Mouse (Mus musculus): ENCODE measurements at regions not wholly inside any gene's neighbourhood (a gene's known extent, or its start where the extent isn't known, plus 50 kb on each side); places are given as distances from the start of the nearest gene placed in this dataset.

DNA sequence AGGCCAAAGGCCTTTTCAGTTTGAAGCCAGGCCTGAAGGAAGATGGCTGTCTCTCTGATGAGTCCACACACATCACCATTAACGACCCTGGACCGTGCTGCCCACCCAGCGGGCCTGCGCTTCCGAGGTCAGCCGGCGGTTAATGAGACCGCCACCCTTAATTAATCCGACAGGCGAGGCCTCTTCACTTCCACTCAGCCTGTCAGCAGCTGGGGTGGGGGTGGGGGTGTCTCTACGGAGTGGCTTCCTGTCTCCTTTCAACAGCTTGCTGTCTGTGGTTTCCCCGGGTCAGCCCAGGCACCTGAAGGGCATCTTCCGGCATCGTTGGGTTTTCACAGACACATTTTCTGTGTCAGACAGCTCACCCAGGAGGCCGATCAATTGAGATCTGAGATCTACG, 113.0 kb upstream of the 1700021F07Rik start:
- peak; percentile 22; the same call in 1 of the 2 replicates for ATAC-seq (replicated peaks; ENCODE audit: low FRiP score, low TSS enrichment, poor library complexity, severe bottlenecking)

DNA sequence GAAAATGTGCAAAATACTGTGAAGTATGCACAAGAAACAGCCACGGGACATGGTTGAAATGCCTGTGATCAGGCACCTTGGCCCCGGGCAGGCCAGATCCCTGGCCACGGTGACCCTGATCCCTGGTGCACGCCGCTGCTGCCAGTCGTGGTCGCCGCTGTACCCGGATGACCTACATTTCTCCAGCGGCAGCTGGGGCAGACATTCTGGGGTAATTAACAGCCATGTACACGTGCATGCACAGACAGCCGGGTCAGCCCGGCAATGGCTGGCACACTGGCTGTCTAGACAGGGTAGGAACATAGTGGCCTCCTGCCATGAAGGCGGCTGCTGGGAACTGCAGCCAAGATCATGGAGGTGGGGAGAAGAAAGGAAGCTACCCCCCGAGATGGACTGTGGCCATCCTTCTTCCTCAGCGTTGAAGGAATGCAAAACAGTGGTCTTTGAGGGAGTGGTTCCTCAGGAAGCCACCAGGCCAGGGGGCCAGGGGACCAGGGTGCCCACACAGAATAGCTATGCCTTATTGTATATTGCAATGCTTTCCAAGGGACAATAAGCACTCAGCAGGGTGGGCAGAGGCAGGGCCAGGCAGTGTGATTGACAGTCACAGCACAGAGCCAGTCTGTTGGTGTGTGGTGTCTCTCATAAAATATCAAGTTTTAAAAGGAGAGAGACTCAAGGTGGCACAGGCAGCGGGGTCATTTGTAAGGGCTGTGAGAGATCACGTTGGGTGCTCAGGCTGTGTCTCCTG, 108.3 kb upstream of the 1700021F07Rik start:
- no peak for ATAC-seq (replicated peaks; ENCODE audit: low FRiP score, low TSS enrichment, poor library complexity, severe bottlenecking)

DNA sequence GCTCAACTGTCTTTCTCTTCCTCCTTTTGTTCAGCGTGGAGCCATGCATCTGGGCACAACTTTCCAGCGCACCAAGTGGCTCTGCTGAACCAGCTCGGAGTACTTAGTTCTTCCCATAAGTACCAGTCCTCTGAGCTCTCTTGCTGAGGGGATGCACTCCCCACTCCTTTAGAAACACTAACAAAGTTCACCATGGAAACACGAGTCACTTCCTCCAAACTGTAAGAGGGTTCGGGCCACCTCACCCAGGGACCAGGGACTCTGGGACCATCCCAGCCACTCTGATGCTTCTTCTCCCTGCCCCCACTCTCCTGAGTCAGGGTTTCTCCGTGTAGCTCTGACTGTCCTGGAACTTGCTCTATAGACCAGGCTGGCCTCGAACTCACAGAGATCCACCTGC, 107.0 kb upstream of the 1700021F07Rik start:
- ATAC-seq (replicated peaks; ENCODE audit: low FRiP score, low TSS enrichment, poor library complexity, severe bottlenecking), result no peak

DNA sequence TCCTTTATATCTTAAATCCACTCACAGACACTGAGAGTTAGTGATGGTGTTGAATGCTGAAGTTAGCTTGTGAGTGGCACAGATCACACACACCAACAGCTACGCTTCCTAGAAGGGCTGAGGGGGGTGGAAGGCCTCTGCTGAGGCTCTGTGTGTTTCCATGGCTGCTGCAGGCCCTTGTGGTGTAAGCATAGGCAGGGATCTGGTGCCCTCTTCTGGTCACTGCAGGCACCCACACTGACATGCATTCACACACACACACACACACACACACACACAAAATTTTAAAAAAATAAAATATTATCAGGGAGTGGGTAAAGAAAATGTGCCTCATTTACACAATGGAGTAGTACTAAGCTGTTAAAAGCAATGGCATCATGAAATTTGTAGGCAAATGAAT, 105.5 kb upstream of the 1700021F07Rik start:
- peak; percentile 63; the same call in 1 of the 2 replicates for ATAC-seq (replicated peaks; ENCODE audit: low FRiP score, low TSS enrichment, poor library complexity, severe bottlenecking)

DNA sequence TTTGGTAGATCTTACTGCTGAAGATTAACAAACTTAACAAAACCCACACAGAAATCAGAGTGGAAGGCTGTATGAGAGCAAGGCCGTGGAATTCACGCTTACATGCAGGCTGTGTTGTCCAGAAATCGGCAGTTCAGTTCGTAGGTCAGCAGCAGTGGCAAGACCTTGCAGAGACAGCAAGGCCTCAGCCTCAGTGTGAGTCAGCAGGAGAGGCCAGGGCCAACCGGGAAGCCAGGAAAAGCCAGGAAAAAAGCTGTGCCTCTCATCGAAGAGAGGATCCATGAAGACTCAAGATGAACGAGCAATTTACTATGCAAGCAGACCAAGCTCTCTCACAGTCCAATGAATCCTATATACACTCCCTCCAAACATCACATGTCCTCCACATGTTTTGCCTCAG, 103.4 kb upstream of the 1700021F07Rik start:
- no peak for ATAC-seq (replicated peaks; ENCODE audit: low FRiP score, low TSS enrichment, poor library complexity, severe bottlenecking)

DNA sequence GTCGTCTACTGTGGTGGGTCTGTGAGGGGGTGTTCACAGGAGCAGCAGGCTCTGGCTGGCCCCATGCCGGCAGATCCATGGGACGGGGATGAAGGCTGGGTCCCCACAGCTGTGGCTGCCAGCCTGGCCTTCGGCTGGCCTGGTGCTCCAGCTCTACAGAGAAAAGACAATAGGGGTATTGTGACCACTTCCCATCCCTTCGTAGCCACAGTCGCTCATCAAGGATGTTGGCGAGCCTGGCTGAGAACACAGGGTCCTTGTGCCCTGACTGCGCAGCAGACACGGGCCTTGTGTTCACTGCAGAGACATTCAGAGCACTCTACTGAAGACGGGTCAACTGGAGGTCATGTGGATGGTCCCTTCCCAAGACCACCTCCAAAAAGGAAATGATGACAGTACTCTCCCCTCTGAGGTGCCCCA, 102.4 kb upstream of the 1700021F07Rik start:
- ATAC-seq (replicated peaks; ENCODE audit: low FRiP score, low TSS enrichment, poor library complexity, severe bottlenecking), result no peak

DNA sequence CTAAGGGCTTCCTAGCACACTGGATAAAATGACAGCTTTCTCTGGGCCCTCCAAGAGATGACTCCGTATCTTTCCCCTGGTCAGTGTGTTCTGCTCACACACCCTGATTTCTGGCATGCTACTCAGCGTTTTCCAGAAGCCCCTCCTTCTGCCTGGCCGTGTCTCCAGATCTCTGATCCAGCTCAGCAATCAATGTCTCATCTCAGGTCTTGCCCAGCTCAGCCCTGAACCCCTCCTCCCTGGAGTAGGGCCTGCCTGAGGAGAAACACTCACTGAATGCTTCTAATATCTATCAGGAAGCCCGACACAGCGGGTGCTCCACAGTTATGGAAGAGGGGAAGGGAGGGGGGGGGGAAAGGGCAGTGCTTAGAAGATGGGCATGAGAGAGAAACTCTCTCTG, 101.9 kb upstream of the 1700021F07Rik start:
- ATAC-seq (replicated peaks; ENCODE audit: low FRiP score, low TSS enrichment, poor library complexity, severe bottlenecking), result no peak

DNA sequence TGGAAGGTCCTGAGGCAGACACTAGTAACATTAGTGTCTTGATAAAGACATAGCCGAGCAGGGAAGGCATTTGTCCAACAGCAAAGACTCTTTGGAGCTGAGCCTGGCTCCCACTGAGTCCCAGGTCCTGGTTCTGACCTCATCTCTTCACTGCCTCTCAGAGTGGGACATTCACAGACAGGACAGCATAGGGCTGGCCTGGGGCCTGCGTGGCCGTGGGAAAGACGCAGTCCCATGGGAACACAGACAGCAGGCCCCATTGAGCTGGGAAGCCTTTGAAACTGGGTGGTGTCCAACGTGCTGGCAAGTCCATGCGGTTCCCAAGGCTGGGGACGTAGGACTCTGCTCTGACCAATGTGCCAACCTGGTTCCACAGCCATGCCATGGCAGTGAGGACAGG, 97.5 kb upstream of the 1700021F07Rik start:
- ATAC-seq (replicated peaks; ENCODE audit: low FRiP score, low TSS enrichment, poor library complexity, severe bottlenecking), result no peak

DNA sequence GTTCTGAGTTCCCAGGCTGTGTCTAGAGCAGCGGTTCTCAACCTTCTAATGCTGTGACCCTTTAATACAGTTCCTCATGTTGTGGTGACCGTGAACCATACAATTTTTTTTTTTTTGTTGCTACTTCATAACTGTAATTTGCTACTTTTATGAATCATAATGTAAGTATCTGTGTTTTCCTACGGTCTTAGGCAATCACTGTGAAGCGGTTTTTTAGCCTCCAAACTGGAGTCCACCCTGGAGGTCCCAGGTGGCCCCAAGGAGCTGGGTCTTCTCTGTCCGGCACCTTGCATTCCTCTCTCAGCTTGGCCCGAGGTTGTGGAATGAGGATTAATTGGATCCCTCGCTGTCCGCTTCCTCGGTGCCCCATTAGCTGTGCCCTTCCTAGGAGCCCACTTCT, 96.6 kb upstream of the 1700021F07Rik start:
- ATAC-seq (replicated peaks; ENCODE audit: low FRiP score, low TSS enrichment, poor library complexity, severe bottlenecking), result no peak

DNA sequence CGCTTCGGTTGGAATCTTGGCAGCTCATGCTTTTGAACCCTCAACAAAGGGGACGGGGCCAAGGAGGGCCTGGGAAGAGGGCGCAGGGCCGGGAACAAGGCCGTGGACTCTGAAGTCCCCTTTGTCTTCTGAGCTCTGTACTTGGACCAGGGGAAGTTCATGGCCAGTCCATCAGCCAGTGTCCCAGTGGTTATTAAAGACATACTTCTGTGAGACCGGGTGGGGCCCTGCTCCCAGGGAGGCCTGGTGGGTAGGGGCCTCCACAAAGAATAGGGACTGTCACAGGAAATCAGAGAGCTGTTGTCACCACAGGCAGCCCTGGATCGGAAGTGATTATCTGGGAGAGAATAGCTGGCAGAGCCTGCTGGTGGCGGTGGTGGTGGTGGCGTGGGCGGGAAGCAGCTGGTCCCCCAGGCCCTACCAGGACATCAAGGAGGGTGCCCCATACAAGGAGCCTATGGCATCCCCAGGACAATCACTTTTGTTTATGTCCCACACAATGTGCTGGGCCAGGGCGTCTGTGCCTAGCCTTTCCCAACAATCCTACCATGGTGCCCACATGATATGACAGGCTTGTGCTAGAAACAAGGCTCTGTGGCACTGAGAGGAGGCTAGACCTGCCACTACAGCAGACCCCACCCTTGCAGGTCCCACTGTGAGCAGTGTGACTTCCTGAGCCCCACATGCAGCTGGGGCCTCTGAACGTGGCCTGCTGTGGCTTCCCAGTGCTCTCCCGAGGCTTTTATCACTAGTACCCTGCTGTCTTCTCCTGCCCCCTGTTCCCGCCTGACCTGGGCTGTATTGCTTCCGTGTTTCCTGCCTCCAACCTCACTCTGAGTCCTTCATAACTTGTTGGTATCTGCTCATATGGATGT, 96.0 kb upstream of the 1700021F07Rik start:
- ATAC-seq (replicated peaks; ENCODE audit: low FRiP score, low TSS enrichment, poor library complexity, severe bottlenecking), result peak; percentile 46; the same call in 1 of the 2 replicates

DNA sequence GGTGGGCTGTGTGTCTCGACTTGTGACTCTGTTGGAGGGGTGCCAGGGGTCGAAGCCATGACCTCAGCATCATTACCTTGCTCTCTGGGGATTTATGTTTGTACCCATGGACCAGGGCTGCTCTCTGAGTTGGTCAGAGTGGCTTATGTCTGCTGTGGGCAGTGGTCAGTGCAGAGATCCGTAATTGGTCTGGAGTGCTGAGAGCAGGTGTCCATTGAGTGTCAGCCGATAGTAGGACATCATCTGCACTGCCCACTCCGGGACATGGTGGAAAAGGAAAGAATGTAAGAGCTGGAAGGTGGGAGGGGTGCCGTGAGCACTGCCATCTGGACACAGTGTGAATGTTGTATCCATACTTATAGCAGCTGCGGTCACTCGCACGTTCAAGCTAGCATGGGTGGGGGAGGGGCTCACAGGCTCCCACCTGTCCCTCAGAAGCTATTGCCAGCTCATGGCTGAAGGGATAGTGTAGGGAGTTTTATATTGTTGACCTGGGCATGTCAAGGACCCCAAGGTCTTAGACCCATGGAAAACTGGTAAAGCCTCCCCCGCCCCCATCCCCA, 94.4 kb upstream of the 1700021F07Rik start:
- ATAC-seq (replicated peaks; ENCODE audit: low FRiP score, low TSS enrichment, poor library complexity, severe bottlenecking), result no peak

DNA sequence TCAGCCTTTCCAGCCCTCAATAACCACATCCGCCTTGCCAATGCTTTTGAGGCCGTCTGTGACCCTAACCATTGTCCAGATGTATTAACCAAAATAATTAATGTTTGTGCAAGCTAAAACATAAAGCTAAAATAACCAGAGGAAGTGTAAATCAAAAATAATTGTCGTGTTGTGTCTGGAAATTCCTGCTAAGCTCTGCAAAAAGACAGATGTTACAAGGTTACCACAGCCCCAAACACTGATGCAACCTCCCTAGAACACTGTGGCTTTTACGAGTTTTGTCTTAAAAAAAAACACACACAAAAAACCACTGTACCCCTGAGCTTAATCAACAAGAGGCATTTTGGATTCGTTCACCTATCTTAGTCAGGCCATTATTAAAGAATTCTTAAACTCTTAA, 90.5 kb upstream of the 1700021F07Rik start:
- no peak for ATAC-seq (replicated peaks; ENCODE audit: low FRiP score, low TSS enrichment, poor library complexity, severe bottlenecking)

DNA sequence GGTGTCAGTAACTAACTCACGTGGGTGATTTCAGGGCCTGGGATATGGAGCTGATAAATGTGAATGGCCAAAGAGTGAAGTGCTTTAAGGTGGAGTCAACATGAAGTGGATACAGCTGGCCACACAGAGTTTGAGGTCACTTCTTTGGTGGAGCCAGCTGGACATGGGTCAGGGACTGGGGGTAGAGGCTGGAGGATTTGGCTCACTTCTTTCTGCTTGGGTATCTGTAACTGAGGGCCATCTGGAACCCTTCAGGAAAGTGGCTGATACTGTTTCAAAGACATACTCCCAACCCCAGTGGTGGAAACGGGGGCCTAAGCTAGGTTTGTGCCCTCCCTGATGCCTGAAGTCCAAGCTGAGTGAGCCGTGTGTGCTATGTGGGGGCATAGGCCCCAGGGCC, 90.1 kb upstream of the 1700021F07Rik start:
- no peak for ATAC-seq (replicated peaks; ENCODE audit: low FRiP score, low TSS enrichment, poor library complexity, severe bottlenecking)

DNA sequence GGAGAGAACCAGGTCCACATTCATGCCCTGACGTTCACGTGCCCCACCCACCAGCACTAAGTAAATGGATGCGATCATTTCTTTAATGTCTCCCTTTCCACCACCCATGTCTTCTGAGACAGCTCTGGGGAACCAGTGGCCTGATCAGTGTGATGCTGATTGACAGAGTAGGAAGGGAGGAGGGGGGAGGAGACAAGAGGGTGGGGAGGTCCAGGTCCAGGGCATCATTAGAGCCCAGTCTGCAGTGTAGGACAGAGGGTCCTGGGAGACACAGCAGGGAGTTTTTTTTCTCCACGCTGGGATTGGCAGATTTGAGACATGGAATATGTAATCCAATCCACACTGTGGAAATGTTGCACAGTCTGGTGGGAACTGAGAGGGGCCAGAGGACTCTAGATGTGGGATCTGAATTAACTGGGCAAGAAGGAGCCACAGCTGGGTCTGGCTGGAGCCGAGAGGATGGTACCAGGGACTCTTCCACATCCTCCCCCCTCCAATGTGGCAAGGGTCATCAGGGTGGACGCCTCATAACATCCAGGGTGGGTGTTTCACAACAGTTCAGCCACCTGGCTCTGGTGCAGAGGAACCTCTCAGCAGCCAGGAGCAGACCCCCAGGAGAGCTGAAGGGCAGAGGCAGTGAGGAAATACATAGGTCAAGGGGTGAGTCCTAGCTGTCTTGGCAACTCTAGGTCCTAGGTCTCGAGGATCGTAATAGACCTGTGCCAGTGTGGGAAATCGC, 89.3 kb upstream of the 1700021F07Rik start:
- ATAC-seq (replicated peaks; ENCODE audit: low FRiP score, low TSS enrichment, poor library complexity, severe bottlenecking), result no peak

DNA sequence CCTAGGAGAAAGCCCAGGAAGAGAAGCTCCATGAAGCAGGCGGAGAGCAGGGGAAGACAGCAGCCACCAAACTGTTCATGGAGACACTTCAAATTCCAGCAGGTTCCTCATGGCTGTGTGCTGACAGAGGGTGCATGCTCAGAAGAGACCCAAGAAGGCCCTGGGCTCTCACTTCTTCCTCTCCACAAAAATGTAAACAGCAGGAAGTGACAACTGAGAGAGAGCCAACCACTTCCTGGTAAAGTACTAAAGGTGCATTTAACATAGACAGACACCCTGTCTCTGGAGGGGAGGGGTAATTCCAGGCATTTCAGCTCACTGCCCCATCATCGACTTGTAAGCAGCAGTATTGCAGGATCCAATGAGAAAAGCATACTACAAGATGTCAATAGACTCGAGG, 85.8 kb upstream of the 1700021F07Rik start:
- no peak for ATAC-seq (replicated peaks; ENCODE audit: low FRiP score, low TSS enrichment, poor library complexity, severe bottlenecking)

DNA sequence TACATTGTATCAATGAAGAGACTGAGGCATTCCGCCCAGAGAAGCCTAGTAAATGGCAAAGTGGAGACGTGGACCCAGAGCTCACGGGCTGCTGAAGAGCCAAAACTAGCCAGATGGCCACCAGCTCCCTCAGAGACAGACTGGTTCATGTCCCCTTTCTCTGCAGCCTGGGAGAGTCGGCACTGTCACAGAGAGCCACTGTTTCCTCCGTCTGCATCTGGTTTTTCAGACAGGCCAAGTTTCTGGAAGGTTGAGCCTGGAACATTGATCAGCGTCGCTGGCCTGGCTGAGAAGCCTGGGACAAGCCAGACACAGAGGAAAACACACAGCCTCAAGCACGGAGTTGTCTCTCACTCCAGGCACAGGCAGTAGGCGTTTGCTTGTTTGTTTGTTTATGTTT, 83.4 kb upstream of the 1700021F07Rik start:
- no peak for ATAC-seq (replicated peaks; ENCODE audit: low FRiP score, low TSS enrichment, poor library complexity, severe bottlenecking)

DNA sequence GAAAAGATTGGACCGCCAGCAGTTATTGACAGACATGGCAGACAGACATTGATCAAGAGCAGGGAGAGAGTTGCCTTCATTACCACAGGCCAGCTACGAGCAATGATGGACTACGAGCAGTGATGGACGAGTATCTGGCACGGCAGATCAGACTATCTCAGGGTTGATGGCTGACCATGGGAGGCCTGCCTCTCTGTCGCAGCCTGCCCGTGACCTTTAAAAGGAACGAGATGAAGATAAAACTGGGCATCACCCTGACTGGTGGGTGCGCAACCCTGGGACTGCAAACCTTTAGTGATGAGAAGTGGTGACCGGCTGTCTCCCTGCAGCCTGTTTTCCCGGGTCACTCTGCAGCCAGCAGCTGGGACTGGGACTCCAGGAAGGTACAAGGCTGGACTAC, 80.3 kb upstream of the 1700021F07Rik start:
- no peak for ATAC-seq (replicated peaks; ENCODE audit: low FRiP score, low TSS enrichment, poor library complexity, severe bottlenecking)

DNA sequence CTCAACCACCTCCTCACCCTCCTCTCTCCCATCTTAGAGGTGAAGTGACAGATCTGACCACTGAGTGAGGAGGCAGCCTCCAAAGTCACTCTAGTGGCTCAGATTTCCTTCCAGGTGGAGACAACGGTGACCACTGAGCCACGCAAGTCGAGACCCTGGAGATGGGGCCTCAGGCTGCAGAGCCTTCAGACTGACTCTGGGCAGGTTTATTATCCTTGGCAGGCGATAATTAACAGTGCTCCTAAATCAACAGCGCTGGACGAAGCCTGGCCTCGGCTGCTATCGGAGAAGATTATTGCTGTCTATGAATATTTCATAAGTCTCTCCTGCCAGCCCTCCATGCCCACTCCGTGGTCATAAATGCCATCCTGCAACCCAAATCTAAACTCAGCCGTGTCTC, 79.1 kb upstream of the 1700021F07Rik start:
- no peak for ATAC-seq (replicated peaks; ENCODE audit: low FRiP score, low TSS enrichment, poor library complexity, severe bottlenecking)

DNA sequence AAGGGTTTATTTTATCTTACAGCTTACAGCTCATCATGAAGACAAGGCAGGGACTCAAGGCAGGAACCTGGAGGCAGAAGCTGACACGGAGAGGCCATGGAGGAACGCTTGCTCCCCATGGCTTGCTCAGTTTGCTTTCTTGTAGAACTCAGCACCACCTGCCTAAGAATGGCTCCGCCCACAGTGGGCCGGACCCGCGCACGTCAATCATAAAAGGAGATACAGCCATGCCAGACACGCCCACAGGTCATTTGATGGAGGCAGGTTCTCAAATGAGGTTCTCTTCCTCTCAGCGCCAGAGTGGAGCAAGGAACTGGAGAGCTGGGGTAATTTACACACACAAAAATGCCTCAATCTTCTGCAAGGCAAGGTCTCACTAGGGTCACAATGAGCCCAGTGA, 78.0 kb upstream of the 1700021F07Rik start:
- ATAC-seq (replicated peaks; ENCODE audit: low FRiP score, low TSS enrichment, poor library complexity, severe bottlenecking), result no peak

DNA sequence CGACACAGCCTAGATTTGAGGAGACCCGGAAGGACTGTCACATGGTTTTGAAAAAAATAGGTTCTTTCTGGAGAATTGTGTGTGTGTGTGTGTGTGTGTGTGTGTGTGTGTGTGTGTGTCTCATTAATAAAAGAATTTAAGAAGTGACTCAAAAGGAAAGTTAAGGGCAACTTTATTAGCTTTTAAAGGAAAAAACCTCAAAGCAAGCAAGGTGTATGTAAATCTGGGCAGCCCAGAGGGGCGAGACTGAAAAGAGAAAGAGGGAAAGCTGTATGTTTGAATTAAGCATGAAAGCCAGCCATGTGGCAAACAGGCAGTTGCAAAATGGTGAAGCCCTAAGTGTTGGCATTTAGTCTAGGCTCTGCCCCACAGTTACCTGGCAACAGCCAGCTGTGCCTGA, 77.3 kb upstream of the 1700021F07Rik start:
- ATAC-seq (replicated peaks; ENCODE audit: low FRiP score, low TSS enrichment, poor library complexity, severe bottlenecking), result no peak
